Mouse (Mus musculus): ENCODE results near the gene 1110059E24Rik. TPM values are rescaled to one million over a fixed set of nuclear protein-coding genes. Genes with fewer than 3 reads are reported as not detected.

1110059E24Rik gene
- 27.3 and 32.8 TPM in 2 replicates for polyA plus RNA-seq (2021; fragmentation: Nextera tagmentation)
- long read RNA-seq, experiment 1, transcript 1110059E24Rik-207 (3 exons, 942 nt), result minor isoform, 39 of 159 reads
- long read RNA-seq, experiment 1, transcript 1110059E24Rik-201 (4 exons, 1,614 nt), result major isoform, 115 of 159 reads
- long read RNA-seq, experiment 1, partial matches to known transcripts, result 0 of 159 reads
- long read RNA-seq, experiment 1, other reads (novel, unspliced or antisense), result 5 of 159 reads
- long read RNA-seq, experiment 2, transcript 1110059E24Rik-201 (4 exons, 1,614 nt), result major isoform, 28 of 37 reads
- long read RNA-seq, experiment 2, partial matches to known transcripts, result 2 of 37 reads
- long read RNA-seq, experiment 2, other reads (novel, unspliced or antisense), result 3 of 37 reads

DNA sequence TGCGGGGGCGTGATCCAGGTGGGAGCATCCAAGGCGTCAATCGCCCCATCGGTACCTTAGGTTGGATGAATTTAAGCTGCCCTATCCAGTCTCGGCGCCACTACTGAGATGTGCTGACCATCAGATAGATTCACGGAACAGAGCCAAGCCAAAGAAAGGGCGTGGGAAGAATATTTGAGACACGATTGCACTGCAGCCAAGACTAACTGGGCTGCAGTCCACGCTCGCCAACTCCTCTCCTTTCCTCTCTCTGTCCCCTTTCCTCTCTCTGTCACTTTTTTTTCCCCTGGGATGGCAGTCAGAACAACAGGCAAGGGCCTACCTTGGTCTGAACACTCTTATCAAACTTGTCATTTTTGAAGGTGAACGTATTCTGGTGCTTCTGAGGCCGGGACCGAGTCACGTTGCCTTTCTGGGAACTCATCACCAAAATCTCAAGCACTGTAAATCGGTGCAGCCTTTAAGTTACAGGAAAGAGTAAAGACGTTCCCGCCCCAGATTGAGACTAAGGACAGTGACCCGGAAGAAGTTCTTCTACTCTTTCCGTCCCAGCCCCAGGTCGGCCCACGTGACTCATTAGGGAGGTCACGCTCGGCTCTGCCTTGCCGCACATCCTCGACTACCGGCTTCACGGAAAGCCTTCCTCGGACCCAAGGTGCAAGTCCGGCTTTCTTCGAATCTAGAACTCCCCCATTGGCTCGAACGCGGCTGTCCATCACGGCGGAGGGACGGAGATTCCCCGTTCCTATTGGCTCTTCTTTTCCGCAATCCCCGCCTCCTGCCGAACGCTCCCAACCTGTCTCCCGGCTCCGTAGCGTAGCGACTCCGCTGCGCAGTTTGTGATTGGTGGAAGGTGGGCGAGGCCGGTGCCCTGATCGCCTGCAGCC is at the start of gene 1110059E24Rik:
Gene 1110059E24Rik (minus strand): TSS at position 692 of the 887 bp plus-strand sequence.

GRCm38 (mm10) chr19:21653172-21653981 is 601 bp upstream of the 1110059E24Rik start, which contains the start of gene Abhd17b:
Gene Abhd17b (plus strand): TSS chr19:21653185.

Other genes with a start within 250 kb of the 1110059E24Rik start
- gene Gda, start 179.5 kb downstream of the 1110059E24Rik start, polyA plus RNA-seq (2021; fragmentation: Nextera tagmentation), result 21.8 and 31.0 TPM in 2 replicates
- gene Abhd17b, start 209 bp upstream of the 1110059E24Rik start, polyA plus RNA-seq (2021; fragmentation: Nextera tagmentation), result 8.2 and 23.5 TPM in 2 replicates
- gene Cemip2, start 125.4 kb upstream of the 1110059E24Rik start, polyA plus RNA-seq (2021; fragmentation: Nextera tagmentation), result 3.2 and 4.3 TPM in 2 replicates